Mouse (Mus musculus) C2C12 (cell line): ENCODE measurements around the gene Copa. TPM values are rescaled to one million over a fixed set of nuclear protein-coding genes. Genes with fewer than 3 reads are reported as not detected.

Experiments used
- H3K27me3 ChIP-seq: one replicate; pipeline ENCODE4 v1.6.1; 2011; ENCODE audit not compliant: control insufficient read depth, insufficient read depth, insufficient read length
- H3K36me3 ChIP-seq: one replicate; pipeline ENCODE4 v1.6.1; 2011; ENCODE audit not compliant: control insufficient read depth, insufficient read depth
- H3K4me3 ChIP-seq: one replicate; pipeline ENCODE4 v1.5.1; 2011; ENCODE audit warnings: mild to moderate bottlenecking, control low read depth; ENCODE audit not compliant: poor library complexity, insufficient read depth, severe bottlenecking
- H3K79me2 ChIP-seq: one replicate; pipeline ENCODE4 v1.6.1; 2011; ENCODE audit not compliant: control insufficient read depth, insufficient read depth
- H3K79me3 ChIP-seq: one replicate; pipeline ENCODE4 v1.6.1; 2011; ENCODE audit warnings: low read depth, control low read depth
- H3ac ChIP-seq: one replicate; pipeline ENCODE3; 2011; ENCODE audit warnings: low read depth; ENCODE audit not compliant: control insufficient read depth, insufficient read length
- CEBPB ChIP-seq: IDR thresholded peaks from one replicate; pipeline ENCODE4 v1.6.1; 2011; ENCODE audit warnings: low read depth, mild to moderate bottlenecking, control low read depth, moderate library complexity
- CTCF ChIP-seq: IDR thresholded peaks from one replicate; pipeline ENCODE4 v1.5.1; 2011; ENCODE audit not compliant: control insufficient read depth, insufficient read depth, insufficient read length
- FOSL1 ChIP-seq: IDR thresholded peaks from one replicate; pipeline ENCODE4 v1.8.0; 2011; ENCODE audit warnings: mild to moderate bottlenecking, low read length; ENCODE audit not compliant: poor library complexity, insufficient read depth, severe bottlenecking
- MAX ChIP-seq: IDR thresholded peaks from one replicate; pipeline ENCODE4 v1.6.1; 2011; ENCODE audit warnings: mild to moderate bottlenecking, control low read depth
- MYOD1 ChIP-seq: IDR thresholded peaks from one replicate; pipeline ENCODE4 v1.6.1; 2011; ENCODE audit warnings: low read depth; ENCODE audit not compliant: control insufficient read depth, insufficient read length
- MYOG ChIP-seq: IDR thresholded peaks from one replicate; pipeline ENCODE4 v1.6.1; 2011; ENCODE audit not compliant: control insufficient read depth, insufficient read length; ENCODE audit errors: extremely low read depth
- USF1 ChIP-seq: IDR thresholded peaks from one replicate; pipeline ENCODE4 v1.6.1; 2011; ENCODE audit warnings: low read depth, mild to moderate bottlenecking, control low read depth, moderate library complexity
- polyA plus RNA-seq: library from polyadenylated mRNA; unstranded; fragments of >200 nt; fragmentation: generic; extraction: Trizol; gene quantifications from one replicate; pipeline ENCODE4 v1.2.1, GENCODE M21; 2012; ENCODE audit warnings: missing spikeins

Gene Copa
- polyA plus RNA-seq, 1 experiment = 113 TPM

- no peaks in the 10 kb centered on the region for H3K79me2 ChIP-seq
- no peak overlapping the region for H3ac ChIP-seq
- peaks cover 84% of the 10 kb centered on the region for H3K36me3 ChIP-seq
- TF ChIP-seq USF1 (no peak), MYOD1 (no peak), MYOG (no peak), CTCF (no peak), CEBPB (no peak), MAX (no peak), FOSL1 (no peak)
- H3K4me3 ChIP-seq = no peak overlapping the region
- peaks cover 3% of the 10 kb centered on the region for H3K79me3 ChIP-seq
- H3K27me3 ChIP-seq = no peaks in the 10 kb centered on the region
Observed at GRCm38 (mm10) chr1:172095202-172095601, 12.9 kb downstream of the Copa start.

- no peak for TF ChIP-seq USF1
- TF ChIP-seq CEBPB = no peak
- no peak for TF ChIP-seq MAX
- no peak for TF ChIP-seq MYOG
- no peak for TF ChIP-seq CTCF
- no peak for TF ChIP-seq FOSL1
- TF ChIP-seq MYOD1 = no peak
- Histone ChIP-seq H3K79me2 (no peaks in the 10 kb centered on the region), H3K79me3 (no peaks in the 10 kb centered on the region), H3K4me3 (no peak overlapping the region), H3K27me3 (no peaks in the 10 kb centered on the region), H3K36me3 (peaks cover 78% of the 10 kb centered on the region), H3ac (no peak overlapping the region)
Observed at GRCm38 (mm10) chr1:172099325-172100033, 17.1 kb downstream of the Copa start.

- Histone ChIP-seq H3K79me2 (no peaks in the 10 kb centered on the region), H3K27me3 (no peaks in the 10 kb centered on the region), H3K36me3 (peaks cover 90% of the 10 kb centered on the region), H3ac (no peak overlapping the region), H3K4me3 (no peak overlapping the region), H3K79me3 (no peaks in the 10 kb centered on the region)
- TF ChIP-seq MYOD1 = no peak
- TF ChIP-seq MYOG = no peak
- no peak for TF ChIP-seq CEBPB
- no peak for TF ChIP-seq MAX
- TF ChIP-seq FOSL1 = no peak
- no peak for TF ChIP-seq CTCF
- no peak for TF ChIP-seq USF1
Observed at GRCm38 (mm10) chr1:172103619-172104018, 21.3 kb downstream of the Copa start.

GRCm38 (mm10) chr1:172105101-172105500 is 22.8 kb downstream of the Copa start:
- Histone ChIP-seq H3K36me3 (peaks cover 91% of the 10 kb centered on the region), H3K79me2 (no peaks in the 10 kb centered on the region), H3K4me3 (no peak overlapping the region), H3K27me3 (no peaks in the 10 kb centered on the region), H3K79me3 (no peaks in the 10 kb centered on the region), H3ac (no peak overlapping the region)
- TF ChIP-seq MYOG = no peak
- no peak for TF ChIP-seq MYOD1
- no peak for TF ChIP-seq CTCF
- no peak for TF ChIP-seq CEBPB
- no peak for TF ChIP-seq MAX
- no peak for TF ChIP-seq USF1
- TF ChIP-seq FOSL1 = no peak

- Histone ChIP-seq H3K79me2 (no peaks in the 10 kb centered on the region), H3ac (no peak overlapping the region), H3K79me3 (no peaks in the 10 kb centered on the region), H3K27me3 (no peaks in the 10 kb centered on the region), H3K36me3 (peaks cover 89% of the 10 kb centered on the region), H3K4me3 (no peak overlapping the region)
- no peak for TF ChIP-seq MAX
- no peak for TF ChIP-seq MYOD1
- TF ChIP-seq CTCF = no peak
- TF ChIP-seq USF1 = no peak
- TF ChIP-seq FOSL1 = no peak
- no peak for TF ChIP-seq CEBPB
- TF ChIP-seq MYOG = no peak
Observed at GRCm38 (mm10) chr1:172107777-172108477, 25.6 kb downstream of the Copa start.
